Mouse (Mus musculus): ENCODE measurements around the gene Mars.

DNA sequence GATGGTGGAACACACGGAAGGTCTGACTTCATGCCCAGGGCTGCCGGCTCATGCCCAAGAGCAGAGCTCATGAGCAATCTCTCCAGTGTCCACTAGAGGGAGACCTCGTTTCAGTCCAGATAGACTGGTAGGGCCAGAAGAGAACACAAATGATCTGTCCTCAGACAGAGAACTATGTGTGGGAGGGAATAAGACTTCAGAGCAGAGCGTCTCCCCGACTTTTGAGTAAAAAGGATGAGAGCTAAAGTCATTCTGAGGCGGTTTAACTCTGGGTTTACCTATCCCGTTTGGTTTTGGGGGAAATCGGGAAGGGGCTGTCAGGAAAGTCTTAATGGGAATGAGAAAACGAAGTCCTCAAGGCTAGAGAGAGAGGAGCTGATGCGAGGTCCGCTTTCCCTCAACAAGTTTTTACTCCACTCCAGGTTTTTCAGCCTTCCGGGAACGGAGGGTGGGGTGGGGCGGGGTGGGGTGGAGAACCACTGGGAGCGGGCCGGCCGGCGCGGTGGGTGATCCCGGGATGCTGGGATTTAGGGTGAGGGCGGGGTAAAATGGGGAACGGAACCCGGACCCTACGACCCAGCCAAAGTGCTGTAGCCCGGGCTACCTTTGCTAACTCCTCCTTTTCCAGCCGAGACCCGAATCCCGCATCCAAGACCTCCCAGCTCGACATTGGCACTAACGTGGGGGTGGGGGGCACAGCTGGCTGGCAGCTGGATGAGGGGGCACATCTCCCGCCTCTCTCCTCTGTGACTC, 27.5 kb upstream of the Mars start:
- TF ChIP-seq POLR2A (IDR thresholded peaks at IDR 0.05; ENCODE audit: borderline replicate concordance, control insufficient read depth, low read depth, low read length) (no peak), CTCF (IDR thresholded peaks at IDR 0.05; ENCODE audit: control insufficient read depth, insufficient read depth, low read length) (peak; percentile 85)
